Mouse (Mus musculus) small intestine, adult 2 months (tissue): ENCODE measurements around the gene Psmg3.
A peak's percentile ranks its signal among the peaks of the same experiment; 100 is the strongest.

Source experiments
- CTCF ChIP-seq: fragments of 200-500 bp; IDR thresholded peaks from 2 replicates; pipeline ENCODE4 v1.5.1; 2012; ENCODE audit warnings: low read depth, mild to moderate bottlenecking, control low read depth, inconsistent platforms, low read length, moderate library complexity, mixed read lengths; ENCODE audit not compliant: insufficient replicate concordance, insufficient read length; ENCODE audit errors: extremely low read depth
- POLR2A ChIP-seq: fragments of 200-500 bp; IDR thresholded peaks from 2 replicates; pipeline ENCODE4 v1.6.1; 2012; ENCODE audit warnings: low read depth, mild to moderate bottlenecking, control low read depth, inconsistent platforms, low read length, moderate library complexity

GRCm38 (mm10) chr5:139819538-139820181 lies 7.0 kb downstream of the Psmg3 start, which contains the start of gene Tmem184a:
- no peak for TF ChIP-seq CTCF
- 0 out of 2 replicates have a peak, but pooled peaks have one; percentile 17 for TF ChIP-seq POLR2A
